Mouse (Mus musculus) spleen, adult 18-20 months (tissue): ENCODE measurements around the gene Mgll.

Experiments
- DNase-seq, 2 experiments: peaks; one replicate each; pipeline ENCODE4 v3.0.0; 2022; ENCODE audit warnings: mixed read lengths in 2 of 2

Gene Mgll

DNA sequence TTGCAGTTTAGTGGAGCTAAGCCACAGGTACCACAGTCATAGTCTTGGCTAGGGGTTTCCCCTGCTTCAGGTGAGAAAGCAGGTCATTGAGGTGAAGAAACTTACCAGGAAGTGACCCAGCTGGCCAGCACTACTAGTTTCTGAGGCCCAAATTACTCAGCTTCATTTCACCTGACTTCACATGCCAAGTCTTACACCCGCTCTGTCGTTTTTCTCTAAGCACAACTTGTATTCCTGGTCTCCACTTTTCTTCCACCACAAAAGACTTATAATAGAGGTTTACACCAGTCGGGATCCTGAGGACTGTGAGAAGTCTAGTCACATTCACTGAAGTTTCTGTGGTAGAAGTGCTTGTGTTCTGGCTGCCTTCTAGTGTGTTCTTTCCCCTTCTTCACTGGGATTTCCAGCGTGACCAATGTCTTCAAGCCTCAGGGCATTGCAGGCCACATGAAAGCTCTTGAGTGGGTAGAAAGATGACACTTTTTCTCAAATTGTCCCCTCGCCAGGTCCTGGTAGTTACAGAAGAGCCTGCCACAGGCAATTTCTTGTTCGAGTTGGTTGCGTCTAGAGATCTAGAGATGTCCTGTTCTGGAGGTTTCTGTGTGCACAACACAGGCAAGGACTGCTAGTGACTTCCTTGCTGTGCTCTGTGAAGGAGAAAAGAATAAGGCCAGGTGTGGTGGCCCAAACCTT, 6.0 kb upstream of the Mgll start:
- no peak for DNase-seq

DNA sequence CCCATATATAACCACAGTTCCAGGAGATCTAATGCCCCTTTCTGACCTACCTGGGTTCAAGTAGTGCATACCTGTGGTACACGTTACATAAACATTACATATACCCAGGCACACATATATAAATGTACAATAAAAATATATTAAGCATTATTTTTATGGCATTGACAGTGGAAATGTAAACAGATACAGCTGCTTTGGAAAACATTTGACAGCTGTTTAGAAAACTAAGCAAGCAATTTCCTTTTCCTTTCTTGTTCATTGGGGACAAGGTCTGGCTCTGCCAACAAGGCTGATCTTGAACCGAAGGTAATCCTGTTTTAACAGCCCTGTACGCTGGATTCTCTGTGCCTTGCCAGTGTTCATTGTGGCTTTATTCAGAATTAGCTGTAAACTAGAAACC, 3.2 kb upstream of the Mgll start:
- no peak for DNase-seq

DNA sequence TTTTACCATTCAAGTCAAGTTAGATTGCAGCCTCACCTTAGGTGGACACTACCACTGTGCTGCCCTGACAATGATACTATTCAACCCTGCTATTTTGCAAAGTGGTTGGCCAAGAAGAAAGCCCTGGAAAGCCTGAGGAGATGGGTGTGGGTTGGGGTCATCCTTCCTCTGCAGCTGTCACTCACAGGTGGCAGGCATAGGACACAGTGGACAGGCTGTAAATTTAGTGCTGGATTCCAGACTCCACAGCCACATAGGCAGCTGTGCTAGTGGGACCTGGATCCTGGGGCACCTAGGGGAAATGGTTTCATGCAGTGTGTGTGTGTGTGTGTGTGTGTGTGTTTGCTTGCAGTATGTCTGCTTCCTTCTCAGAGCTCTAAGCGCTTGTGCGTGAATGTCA, 1.3 kb upstream of the Mgll start:
- no peak for DNase-seq

DNA sequence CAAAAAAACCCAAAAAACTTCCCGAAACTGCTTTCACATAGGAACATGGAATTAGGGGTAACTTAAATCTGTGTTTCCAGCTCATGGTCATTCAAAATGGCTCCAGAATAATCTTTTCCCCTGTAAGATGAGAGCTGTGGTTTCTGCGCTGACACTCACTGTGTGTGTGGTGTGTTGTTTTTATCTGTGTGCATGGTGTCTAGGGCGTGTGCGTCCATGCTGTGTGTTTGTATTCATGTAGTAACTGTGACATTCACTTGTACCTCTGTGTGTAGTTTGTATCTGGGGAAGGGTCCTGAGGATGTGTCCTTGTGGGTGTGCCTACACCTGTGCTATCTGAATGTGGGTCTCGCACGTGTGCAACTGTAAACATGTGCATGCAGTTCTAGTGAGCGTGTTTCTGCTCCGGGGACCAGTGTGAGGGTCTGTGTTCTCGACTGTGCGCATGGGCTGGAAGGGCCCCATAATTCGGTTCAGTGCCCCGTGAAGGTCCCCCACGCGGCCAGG, 353 bp upstream of the Mgll start:
- DNase-seq: no peak

DNA sequence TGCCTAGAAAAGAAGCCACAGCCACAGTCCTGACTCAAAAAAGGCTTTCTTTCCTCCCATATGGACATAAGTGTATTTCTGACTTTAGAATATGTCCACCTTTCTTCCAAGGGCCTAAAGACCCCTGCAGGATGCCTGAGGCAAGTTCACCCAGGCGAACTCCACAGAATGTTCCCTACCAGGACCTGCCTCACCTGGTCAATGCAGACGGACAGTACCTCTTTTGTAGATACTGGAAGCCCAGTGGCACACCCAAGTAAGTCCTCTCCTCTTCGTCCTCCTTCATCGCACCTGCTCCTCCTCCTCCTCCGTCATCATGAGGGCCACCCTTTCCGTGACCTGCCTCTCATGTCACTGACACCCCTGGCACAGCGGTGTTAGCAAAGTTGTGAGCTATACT, 1.4 kb downstream of the Mgll start:
- DNase-seq: no peak

DNA sequence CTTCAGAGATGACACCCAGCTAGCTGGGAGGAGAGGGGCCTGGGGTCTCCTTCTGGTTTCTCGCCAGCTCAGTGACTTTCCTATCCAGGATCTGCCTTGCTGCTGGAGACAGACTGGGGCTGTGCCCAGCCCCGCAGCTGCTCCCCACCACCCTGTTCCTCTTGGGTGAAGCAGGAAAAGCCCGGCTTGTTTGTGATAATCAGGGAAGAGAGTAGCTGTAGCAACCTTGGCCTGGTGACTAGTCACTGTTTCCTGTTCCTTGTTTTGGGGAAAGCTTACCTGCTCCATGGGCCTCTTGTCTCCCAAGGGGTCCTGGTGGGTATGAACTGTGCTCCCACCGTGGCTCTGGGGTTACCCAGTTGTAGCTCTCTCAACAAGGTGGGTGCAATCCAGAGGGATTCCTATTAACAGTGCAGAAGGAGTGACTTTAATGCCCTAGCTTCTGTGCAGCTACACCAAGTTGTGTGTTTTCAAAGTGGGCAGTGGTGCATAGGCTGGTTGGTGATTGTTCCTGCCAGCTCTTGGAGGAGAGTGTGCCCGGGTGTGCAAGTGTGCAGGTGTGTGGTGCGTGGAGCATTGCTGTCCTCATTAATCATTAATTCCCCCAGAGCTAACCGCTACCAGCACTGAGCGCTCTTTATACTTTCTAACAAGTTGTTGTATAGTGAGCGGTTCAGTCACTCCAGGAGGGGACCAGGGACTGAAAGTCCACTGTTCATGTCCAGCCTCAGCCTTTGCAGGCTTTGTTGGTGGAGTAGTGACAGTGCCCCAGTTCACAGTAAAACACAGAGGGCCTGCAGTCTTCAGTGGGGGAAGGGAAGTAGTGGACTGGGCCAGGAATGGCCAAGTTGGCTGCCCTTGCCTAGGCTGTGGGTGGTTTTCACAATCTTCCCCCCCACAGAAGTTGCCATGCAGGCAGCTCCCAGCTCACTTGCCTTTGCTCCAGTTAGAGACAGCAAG, 2.3 kb downstream of the Mgll start:
- DNase-seq: no peak

DNA sequence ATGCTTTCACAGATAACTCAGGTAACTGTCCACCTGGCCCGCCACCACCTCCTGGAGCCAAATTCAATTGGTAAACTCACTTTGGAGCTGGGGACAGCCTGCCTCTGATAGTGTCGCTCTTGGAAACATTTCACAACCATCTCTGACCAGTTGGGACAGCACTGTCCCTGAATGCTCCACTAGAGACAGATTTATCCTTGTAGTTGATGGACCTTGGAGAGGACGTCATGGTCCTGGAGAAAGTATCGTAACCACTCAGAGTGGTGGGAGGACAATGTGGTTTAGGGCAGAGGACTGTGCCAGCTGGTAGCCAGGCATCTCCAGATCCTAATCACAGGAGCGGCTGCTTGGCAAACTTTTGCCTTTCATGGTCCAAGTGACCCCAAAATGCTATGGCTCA, 3.3 kb downstream of the Mgll start:
- no peak for DNase-seq

DNA sequence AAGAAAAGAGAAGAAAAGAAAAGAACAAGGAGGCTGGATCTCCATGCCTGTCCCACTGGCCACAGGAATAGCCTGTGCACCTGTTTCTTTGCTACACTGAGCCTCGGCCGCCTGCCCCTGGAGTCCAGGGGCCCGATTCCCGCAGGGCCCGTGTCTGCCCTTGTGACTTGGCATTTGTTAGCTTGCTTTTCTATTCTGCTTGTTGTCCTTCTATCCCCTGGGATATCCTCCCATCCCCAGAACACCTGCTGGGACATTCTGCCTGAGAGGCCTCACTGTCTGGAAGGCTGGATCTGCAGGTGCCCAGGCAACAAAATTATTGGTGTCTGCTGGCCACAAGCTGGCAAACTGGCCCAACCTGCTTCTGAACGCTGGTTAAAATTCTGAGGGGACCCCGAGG, 3.8 kb downstream of the Mgll start:
- no peak for DNase-seq

DNA sequence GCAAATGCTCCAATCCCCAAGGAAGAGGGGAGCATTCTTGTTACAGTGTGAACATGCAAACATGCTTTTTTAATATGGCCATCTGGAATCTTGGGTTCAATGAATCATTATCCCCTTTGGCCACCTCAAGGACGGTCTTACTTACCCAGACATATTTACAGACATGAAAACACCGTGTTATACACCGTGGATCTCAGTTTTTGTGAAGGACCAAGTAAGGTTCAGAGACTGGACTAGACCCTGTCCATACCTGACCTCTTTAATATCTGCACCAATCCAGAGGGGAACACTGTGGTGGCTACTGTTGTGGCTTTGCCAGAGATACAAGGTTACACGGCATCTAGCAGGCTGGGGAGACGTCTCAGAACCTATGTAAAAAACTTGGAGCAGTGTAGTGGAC, 4.3 kb downstream of the Mgll start:
- no peak for DNase-seq

DNA sequence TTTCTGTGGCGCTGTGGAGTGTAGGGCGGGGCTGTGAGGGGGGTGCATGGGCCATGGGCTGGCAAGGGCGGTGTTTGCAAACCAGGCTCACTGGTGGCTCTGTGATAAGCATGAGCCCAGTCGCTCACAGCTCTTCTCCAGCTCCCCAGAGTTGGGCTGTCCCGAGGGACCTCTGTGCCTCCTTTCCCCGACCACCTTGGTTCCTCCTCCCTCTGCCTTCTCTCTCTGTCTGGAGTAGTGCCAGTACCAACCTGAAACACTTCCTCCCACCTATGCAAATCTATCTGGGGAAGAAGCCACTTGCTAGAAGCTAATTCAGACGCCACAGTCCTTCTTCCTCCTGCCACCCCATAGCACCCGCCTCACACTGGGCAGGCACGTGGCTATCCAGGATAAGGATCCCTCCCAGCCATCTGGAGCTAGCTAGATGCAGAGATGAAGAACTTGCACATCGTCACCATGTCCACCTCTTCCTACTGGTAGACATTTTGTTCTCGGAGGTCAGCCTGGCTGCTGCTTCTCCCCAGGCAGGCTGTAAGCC, 7.1 kb downstream of the Mgll start:
- DNase-seq: no peak

DNA sequence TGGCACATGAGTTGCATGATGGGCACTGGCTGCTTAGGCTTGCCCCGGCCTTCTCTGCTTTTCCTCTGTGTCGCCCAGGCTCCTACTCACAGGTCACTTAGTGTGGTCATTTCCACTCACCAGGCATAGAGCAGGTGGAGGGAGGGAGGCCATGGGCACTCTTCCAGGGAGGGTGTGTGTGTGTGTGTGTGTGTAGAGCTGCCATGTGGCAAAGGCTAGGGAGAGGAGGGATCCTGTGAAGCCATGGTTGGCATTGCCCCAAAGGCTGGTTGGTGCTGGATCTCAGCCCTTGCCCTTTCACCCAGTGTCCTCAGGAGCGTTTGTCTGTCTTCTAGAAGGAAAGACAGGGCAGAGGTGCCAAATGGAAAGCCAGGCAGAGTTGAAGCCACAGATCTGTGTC, 7.8 kb downstream of the Mgll start:
- DNase-seq: no peak

DNA sequence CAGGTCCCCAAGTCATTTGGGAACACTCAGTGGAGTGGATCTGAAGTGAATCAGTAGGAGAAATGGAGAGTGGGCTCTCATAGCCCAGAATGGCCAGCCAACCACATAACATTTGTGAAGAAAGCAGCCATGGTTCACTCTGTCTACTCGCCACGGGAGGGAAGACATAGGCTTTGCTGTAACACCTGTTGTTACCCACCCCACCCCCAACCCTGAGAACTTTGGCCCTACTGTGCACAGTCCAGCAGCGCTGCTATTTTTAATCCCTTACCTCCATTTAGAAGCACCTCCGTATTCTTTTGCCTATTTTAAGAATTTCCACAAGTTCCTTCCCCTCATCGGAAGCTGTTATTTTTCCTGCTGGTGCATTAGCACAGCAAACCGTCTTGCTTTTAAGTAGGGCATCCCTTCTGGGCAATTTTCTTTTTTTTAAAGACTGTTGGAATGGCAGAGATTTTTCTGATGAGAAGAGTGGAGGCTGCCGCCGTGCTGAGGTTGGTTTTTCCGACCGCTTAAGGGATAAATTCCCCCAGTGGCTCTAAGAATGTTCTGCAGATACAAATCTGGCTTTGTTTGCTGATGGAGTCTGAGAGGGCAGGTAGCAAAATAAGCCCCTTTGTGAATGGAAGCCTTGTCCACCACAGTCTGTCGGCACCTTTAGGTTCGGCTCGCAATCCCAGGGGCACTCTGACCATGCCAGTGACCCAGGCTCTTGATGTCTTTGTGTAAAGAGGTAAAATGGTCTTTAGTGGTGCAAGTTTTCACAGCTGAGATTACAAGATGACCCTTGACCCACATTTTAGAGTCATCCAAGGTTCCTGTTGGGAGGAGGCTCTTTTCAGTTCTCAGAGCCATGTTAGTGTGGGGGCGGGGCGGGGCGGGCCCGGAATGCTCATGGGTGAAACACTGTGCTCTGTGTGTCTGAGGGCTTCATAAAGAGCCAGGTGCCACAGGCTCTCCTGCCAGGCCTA, 8.7 kb downstream of the Mgll start:
- DNase-seq: no peak

DNA sequence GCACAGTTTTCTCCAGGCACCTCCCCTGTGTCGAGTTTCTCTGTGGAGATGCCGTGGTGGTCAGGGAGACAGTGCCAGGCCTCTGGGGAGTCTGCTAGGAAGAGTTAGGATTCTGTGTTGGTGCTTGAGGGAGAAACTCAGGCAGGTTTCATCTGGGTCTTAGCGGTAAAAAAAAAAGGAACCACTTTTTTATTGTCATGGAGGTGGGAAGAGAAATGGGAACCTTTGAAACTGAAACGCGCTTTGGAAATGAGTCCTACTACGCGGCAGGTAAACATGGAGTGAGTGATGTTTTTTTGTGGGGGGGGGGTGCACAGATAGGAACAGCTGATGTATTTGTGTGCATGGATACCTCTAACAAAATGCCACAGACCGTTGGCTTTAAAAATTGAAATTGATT, 12.1 kb downstream of the Mgll start:
- DNase-seq: no peak

DNA sequence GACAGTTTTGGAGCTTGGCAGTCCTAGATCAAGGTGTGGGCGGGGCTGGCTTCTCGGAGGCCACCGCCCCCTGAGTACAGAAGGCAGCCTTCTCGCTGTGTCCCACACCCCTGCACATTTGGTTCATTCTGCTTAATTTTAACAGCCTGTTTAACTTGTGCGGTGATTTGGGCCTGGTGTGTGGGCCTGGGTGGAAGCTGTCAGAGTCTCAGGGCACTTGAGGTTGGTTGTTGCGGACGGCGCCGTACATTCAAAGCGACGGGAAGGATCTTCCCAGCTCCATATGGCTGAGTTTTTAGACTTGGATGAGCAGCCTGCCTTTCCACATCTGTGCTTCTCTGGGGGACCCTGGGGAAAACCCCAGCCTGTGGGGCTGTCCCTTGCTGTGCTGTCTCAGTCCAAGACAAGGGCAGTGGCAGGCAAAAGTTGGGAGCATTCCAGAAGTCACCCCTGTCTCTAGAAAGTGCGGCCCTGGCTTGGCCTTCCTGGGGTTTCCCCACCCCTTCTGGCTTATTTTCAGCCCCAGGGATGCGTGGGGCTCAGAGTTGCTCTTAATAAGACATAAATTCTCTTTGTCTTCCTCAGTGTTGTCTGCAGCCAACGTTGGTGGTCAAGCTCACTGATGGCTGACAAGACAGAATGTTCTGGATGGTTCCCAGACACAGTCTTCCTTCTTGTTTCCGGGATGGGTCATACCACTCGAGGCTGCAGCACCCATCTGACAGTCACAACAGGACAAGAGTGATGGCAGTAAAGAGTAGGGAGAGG, 12.7 kb downstream of the Mgll start:
- DNase-seq: no peak

DNA sequence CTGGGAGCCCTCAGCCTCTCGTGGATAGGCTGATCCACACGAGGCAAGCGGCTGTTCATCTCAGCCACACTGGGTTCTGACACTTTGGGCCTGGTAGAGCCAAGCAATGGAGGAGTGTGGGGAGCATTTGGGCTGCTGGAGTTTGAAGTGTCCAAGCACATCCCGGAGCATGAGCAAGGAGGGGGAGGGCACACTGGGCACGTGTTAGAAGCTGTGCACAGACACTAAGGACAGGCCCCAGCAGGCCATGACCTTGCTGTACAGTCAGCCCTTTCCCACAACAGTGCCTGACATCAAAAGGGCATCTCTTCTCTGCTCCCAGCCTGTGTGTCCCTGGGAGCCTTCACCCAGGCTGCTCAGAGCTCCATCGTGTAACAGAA, 13.3 kb downstream of the Mgll start:
- DNase-seq: no peak

DNA sequence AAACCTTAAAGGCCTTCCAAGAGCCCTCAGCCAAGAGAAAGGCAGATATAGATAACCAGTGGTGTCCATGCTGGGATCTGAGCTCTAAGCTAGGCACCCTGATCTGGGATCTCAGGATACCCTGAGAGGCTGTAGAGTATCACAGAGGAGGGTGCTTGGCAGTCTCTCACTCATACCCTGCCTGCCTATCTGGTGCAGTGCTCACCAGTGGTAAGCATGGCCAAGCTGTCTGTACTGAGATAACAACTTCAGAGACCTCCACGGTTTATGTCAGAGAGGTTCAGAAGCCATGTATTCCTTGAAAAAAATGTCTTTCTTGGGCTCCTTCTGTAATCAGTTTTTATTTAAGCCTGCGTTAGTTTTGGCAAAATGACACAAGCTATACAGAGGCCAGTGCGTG, 16.8 kb downstream of the Mgll start:
- no peak for DNase-seq

DNA sequence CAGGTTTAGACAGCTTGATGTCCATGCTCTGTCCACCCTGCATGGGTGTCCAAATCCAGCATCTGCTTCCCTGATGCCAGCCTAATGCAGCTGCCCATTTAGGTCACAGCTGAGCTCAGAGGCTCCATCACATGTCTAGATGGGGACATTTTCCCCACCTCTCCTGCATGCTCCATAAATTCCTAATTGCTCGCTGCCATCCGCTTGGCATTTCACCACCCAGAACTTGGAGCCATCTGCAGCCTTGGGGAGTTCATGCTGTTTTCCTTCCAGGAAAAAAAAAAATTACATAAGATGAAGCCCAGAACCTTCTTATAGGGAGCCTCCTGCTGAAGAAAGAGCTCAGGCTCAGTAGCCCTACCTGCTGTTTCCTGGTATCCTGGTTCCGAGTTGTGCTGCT, 17.6 kb downstream of the Mgll start:
- DNase-seq: no peak

DNA sequence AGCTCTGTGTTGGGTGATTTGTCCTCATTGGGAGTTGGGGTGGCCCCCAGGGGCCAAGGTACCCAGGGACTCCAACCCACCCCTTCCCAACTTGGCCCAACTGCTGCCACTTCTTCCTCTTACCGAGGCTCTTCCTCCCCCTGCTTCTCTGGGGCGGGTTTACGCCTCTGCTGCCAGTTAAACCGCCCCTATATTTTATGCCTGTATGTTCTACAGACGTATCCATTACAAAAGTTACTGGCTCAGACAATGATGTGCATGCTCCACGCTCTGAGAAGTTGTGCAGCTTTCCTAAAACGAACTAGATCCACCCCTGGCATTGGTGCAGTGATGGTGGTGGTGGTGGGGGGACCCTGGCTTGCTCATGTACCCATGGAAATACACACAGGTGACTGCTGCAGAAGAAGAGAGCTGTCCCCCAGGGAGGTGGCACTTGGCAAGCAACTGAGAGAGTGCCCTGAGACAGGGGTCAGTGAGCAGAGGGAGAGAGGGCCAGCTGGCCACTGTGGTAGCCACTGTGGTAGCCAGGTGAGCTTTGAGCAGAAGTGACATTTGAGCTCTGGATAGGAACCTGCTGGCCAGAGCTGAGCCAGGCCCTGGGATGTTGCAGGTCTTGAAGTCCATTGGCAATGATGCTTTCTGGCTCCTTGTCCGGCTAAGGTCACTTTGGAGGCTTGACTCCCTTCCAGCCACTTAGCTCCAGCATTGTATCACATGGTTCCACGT, 18.2 kb downstream of the Mgll start:
- DNase-seq: no peak

DNA sequence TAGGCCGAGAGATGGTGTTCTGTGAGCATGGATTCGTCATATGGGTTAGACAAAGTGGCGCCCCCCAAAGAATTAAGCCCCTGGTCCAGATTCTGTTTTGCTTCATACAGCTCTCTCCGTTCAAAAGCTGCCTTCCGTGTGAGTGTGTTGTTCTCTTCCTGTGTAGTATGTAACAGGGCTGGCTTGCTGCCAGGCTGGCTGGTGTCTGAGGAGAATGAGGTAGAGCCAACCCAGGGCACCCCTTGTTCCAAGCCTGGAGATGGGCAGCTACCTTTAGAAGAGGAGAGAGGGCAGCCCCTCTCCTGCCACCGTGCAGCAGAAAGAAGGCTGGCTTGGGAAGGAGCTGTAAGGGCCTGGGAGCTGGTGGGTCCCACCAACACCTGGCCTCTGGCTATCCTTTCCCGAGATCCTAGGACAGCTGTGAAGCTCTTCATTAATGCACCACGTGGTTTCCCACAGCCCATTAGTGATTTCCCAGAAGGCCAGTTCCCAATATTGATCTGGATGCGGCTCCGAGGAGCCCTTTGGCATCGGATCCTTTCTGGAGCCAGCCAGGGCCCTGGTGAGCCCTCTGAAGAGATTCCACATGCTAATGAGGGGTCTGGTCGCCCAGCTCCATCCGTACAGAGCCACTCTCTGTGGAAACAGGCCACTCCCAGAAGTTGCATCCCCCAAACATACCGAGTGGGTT, 19.5 kb downstream of the Mgll start:
- DNase-seq: no peak

DNA sequence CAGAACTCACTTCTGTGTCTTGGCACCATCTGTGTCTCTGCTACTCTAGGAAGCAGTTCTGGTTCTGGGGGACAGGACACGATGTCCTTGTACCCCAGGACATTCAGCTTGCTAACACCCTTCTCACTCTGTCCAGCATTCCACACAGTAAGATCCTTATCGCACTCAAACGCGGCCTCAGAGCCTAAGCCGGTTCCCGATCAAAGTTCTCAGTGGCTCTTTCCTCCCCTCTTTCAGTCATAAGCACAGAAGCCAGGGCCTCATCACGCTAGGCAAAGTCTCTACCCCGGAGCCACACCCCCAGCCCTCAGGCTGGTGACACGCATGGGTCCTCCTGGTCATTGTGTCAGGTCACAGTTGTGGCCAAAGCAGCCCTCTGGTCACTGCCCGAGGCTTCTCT, 20.8 kb downstream of the Mgll start:
- no peak for DNase-seq

DNA sequence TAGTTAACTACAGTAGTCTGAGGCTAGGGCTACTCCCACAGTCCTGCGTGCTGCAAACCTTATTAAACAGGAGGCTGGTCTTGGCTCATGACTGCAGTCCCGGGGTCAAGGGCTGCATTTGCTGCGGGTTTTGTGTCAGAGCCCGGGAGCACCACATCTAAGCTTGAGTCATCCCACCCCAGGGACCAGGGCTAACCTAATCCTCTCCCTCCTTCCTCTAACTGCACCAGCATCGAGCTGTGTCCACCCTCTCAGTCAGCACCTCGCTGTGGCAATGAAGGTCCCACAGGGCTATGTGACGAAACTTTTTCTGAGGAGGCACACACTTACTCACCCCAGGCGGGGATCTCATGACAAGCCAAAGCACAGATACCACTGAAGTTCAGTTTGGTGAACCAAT, 22.1 kb downstream of the Mgll start:
- no peak for DNase-seq
